Mouse (Mus musculus) C2C12 (cell line): ENCODE data around the gene Bcr. TPM values are rescaled to one million over a fixed set of nuclear protein-coding genes. Genes with fewer than 3 reads are reported as not detected.

Source experiments
- H3K27me3 ChIP-seq: one replicate; pipeline ENCODE4 v1.6.1; 2011; ENCODE audit not compliant: control insufficient read depth, insufficient read depth, insufficient read length
- H3K36me3 ChIP-seq: one replicate; pipeline ENCODE4 v1.6.1; 2011; ENCODE audit not compliant: control insufficient read depth, insufficient read depth
- H3K4me3 ChIP-seq: one replicate; pipeline ENCODE4 v1.5.1; 2011; ENCODE audit warnings: mild to moderate bottlenecking, control low read depth; ENCODE audit not compliant: poor library complexity, insufficient read depth, severe bottlenecking
- H3K79me2 ChIP-seq: one replicate; pipeline ENCODE4 v1.6.1; 2011; ENCODE audit not compliant: control insufficient read depth, insufficient read depth
- H3K79me3 ChIP-seq: one replicate; pipeline ENCODE4 v1.6.1; 2011; ENCODE audit warnings: low read depth, control low read depth
- H3ac ChIP-seq: one replicate; pipeline ENCODE3; 2011; ENCODE audit warnings: low read depth; ENCODE audit not compliant: control insufficient read depth, insufficient read length
- CEBPB ChIP-seq: IDR thresholded peaks from one replicate; pipeline ENCODE4 v1.6.1; 2011; ENCODE audit warnings: low read depth, mild to moderate bottlenecking, control low read depth, moderate library complexity
- CTCF ChIP-seq: IDR thresholded peaks from one replicate; pipeline ENCODE4 v1.5.1; 2011; ENCODE audit not compliant: control insufficient read depth, insufficient read depth, insufficient read length
- FOSL1 ChIP-seq: IDR thresholded peaks from one replicate; pipeline ENCODE4 v1.8.0; 2011; ENCODE audit warnings: mild to moderate bottlenecking, low read length; ENCODE audit not compliant: poor library complexity, insufficient read depth, severe bottlenecking
- MAX ChIP-seq: IDR thresholded peaks from one replicate; pipeline ENCODE4 v1.6.1; 2011; ENCODE audit warnings: mild to moderate bottlenecking, control low read depth
- MYOD1 ChIP-seq: IDR thresholded peaks from one replicate; pipeline ENCODE4 v1.6.1; 2011; ENCODE audit warnings: low read depth; ENCODE audit not compliant: control insufficient read depth, insufficient read length
- MYOG ChIP-seq: IDR thresholded peaks from one replicate; pipeline ENCODE4 v1.6.1; 2011; ENCODE audit not compliant: control insufficient read depth, insufficient read length; ENCODE audit errors: extremely low read depth
- USF1 ChIP-seq: IDR thresholded peaks from one replicate; pipeline ENCODE4 v1.6.1; 2011; ENCODE audit warnings: low read depth, mild to moderate bottlenecking, control low read depth, moderate library complexity
- polyA plus RNA-seq: library from polyadenylated mRNA; unstranded; fragments of >200 nt; fragmentation: generic; extraction: Trizol; gene quantifications from one replicate; pipeline ENCODE4 v1.2.1, GENCODE M21; 2012; ENCODE audit warnings: missing spikeins

Gene Bcr
- polyA plus RNA-seq, 1 experiment = 16.1 TPM

DNA sequence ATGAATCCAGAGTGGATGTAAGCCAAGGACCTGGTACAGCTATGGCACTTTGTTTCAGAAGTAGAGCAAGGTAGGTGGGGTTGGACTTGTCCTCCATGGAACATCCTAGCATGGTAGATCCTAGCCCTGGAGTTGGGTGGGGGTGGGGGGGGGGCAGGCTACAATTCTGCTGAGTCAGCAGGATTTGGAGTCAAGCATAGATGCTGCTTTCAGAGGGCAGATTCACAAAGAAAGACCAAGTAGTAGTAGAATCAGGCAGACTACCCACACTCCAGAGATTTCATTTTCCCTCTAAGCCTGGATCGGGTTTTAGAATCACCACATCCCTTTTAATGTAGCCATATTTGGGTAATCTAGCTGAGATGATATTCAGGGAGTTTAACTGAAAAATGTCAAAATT is 33.9 kb downstream of the Bcr start:
- Histone ChIP-seq H3K79me2 (peaks cover 91% of the 10 kb centered on the region), H3ac (no peak overlapping the region), H3K36me3 (no peaks in the 10 kb centered on the region), H3K4me3 (no peak overlapping the region), H3K79me3 (peaks cover 44% of the 10 kb centered on the region), H3K27me3 (no peaks in the 10 kb centered on the region)
- no peak for TF ChIP-seq FOSL1
- no peak for TF ChIP-seq CTCF
- TF ChIP-seq MYOD1 = no peak
- no peak for TF ChIP-seq USF1
- TF ChIP-seq MYOG = no peak
- no peak for TF ChIP-seq MAX
- no peak for TF ChIP-seq CEBPB

DNA sequence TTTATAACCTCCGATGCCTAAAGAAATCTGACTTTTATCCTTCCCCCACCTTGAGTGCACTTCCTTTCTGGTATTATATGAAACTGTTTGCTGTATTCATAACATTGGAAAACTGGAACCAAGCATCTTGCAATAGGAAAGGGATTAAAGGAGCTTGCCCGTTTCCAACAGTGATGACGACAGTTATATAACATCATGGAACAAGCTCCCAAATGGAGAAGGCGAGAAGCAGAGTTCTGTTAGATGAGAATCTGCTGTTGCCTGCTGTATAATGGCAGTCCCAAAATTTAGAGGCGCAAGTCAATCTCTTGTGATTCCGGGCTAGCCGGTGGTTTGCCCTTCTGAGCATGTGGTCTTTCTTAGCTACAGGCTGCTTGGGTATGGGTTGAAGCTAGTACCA is 34.8 kb downstream of the Bcr start:
- Histone ChIP-seq H3ac (no peak overlapping the region), H3K27me3 (no peaks in the 10 kb centered on the region), H3K79me2 (peaks cover 96% of the 10 kb centered on the region), H3K4me3 (no peak overlapping the region), H3K36me3 (no peaks in the 10 kb centered on the region), H3K79me3 (peaks cover 51% of the 10 kb centered on the region)
- no peak for TF ChIP-seq CEBPB
- TF ChIP-seq MYOD1 = no peak
- TF ChIP-seq CTCF = no peak
- TF ChIP-seq MYOG = no peak
- no peak for TF ChIP-seq FOSL1
- no peak for TF ChIP-seq MAX
- no peak for TF ChIP-seq USF1

DNA sequence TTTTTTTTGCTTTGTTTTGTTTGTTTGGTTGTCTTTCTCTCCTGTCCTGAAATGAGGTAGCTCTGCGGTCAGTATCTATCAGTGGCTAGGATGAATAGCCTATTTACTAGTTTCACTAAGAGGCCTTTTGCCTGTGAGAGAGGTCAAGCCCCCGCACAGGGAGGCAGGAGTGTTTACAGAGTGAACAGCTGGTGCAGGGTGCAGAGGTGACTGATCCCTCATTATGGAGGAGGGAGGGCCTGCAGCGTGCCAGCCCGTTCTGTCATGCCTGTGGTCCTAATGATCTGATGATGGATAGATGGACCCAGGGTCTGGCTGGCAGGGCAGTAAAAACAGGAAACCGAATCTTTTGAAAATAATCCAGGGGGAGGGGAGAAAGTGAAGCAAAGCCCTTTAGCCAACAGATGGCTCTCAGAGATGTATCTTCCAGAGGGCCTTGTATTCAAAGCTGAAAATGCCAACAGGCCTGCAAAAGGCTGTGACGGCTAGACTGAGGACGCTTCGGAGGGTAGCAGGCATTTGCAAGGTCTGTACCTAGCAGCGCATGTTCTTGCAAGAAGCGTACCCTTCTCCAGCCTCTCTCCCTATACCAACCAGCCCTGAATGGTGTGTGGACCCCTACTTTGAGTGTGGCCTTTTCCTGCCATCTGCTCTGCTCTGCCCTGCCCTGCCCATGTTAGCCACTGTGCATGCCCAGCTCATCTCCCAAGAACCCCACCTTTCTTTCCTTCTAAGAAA is 38.2 kb downstream of the Bcr start:
- H3K79me3 ChIP-seq = peaks cover 42% of the 10 kb centered on the region
- no peaks in the 10 kb centered on the region for H3K27me3 ChIP-seq
- H3K36me3 ChIP-seq = no peaks in the 10 kb centered on the region
- peaks cover 98% of the 10 kb centered on the region for H3K79me2 ChIP-seq
- TF ChIP-seq MYOD1 (peak; percentile 65), MYOG (no peak)
- H3K4me3 ChIP-seq = no peak overlapping the region
- no peak overlapping the region for H3ac ChIP-seq

DNA sequence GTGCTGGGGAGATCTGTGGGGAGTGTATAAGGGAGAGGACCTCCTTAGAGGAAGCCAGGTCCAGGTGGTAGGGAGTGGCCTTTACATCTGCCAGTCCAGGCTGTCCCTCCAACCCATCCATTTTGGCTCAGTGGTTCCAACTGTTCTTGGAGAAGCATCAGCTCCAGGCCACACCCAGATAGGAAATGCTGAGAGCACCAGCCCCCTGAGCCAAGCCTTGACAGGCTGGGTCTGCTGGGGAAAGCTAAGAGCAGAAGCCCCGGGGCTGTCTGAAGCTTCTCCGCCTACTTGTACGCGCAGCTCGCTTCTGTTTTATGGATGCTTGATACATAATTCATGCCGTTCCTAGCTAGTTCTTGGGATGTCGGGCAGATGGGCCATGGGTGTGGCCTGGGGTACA is 39.9 kb downstream of the Bcr start:
- H3K36me3 ChIP-seq = no peaks in the 10 kb centered on the region
- peaks cover 92% of the 10 kb centered on the region for H3K79me2 ChIP-seq
- no peaks in the 10 kb centered on the region for H3K27me3 ChIP-seq
- no peak overlapping the region for H3ac ChIP-seq
- H3K79me3 ChIP-seq = peaks cover 30% of the 10 kb centered on the region
- TF ChIP-seq USF1 (no peak), FOSL1 (no peak), CEBPB (no peak), MYOD1 (no peak), MYOG (no peak), MAX (no peak), CTCF (no peak)
- no peak overlapping the region for H3K4me3 ChIP-seq

DNA sequence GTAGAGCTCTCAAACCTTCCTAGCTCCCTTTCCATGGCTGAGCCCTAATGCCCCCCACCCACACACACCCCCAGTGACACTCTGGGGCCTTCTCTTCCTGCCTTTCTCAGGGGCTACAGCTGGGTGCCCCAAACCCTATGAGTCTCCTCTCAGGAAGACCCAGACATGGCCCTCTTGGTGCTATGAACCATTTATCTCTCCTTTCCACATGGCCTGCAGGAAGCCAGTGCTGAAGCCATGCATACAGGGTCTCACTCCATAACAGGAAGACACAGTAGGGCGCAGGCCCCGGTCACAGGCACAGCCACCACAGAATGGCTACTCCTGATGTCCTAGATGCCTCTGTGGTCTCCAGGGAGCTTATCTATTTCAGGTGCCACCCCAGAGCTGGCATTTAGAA is 43.1 kb downstream of the Bcr start:
- no peak for TF ChIP-seq FOSL1
- no peak for TF ChIP-seq CEBPB
- TF ChIP-seq USF1 = no peak
- no peak for TF ChIP-seq MAX
- TF ChIP-seq MYOD1 = no peak
- TF ChIP-seq MYOG = no peak
- no peak for TF ChIP-seq CTCF
- Histone ChIP-seq H3K27me3 (no peaks in the 10 kb centered on the region), H3K4me3 (no peak overlapping the region), H3K36me3 (no peaks in the 10 kb centered on the region), H3K79me3 (peaks cover 26% of the 10 kb centered on the region), H3K79me2 (peaks cover 91% of the 10 kb centered on the region), H3ac (no peak overlapping the region)
